Mouse (Mus musculus): ENCODE data around the gene Fam214b.

GRCm38 (mm10) chr4:43045285-43045658, 748 bp downstream of the Fam214b start:
- TF ChIP-seq CTCF (IDR thresholded peaks at IDR 0.05; ENCODE audit: low read depth, low read length) = no peak
- no peak for TF ChIP-seq GATA1 (IDR thresholded peaks at IDR 0.05; ENCODE audit: borderline replicate concordance, low read length)
- TF ChIP-seq GATA2 (IDR thresholded peaks at IDR 0.05; ENCODE audit: borderline replicate concordance, low read depth, low read length) = no peak
- no peak for TF ChIP-seq POLR2AphosphoS5 (IDR thresholded peaks at IDR 0.05; ENCODE audit: insufficient replicate concordance, low read depth, low read length)
